Mouse (Mus musculus) kidney, adult 2 months (tissue): ENCODE measurements around the gene Acat1.

Experiments
- CTCF ChIP-seq: fragments of 200-500 bp; conservative IDR thresholded peaks from 2 replicates; pipeline ENCODE4 v1.5.1; 2011; ENCODE audit warnings: low read depth, mild to moderate bottlenecking, control low read depth, low read length, moderate library complexity, mixed read lengths; ENCODE audit not compliant: insufficient read depth, insufficient read length
- POLR2A ChIP-seq: fragments of 200-500 bp; IDR thresholded peaks from one replicate; pipeline ENCODE4 v1.6.1; 2011; ENCODE audit warnings: low read depth, low read length, control low read depth

DNA sequence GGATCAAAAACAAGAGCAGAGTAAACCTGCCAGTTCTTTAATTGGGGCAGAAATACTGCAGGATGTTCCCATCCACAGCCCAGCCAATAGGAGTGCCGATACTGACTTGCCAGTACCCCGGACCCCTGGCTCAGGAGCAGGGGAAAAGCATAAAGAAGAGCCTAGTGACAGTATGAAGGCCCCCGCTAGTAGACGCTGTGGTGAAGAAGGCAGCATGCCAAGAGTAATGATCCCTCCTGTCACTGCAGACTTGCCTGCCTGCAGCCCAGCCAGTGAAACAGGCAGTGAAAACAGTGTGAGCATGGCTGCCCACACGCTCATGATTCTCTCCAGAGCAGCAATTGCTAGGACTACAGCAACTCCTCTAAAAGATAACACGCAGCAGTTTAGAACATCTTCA, 39.5 kb downstream of the Acat1 start:
- TF ChIP-seq CTCF: no peak
- no peak for TF ChIP-seq POLR2A
